Mouse (Mus musculus) MEL (cell line): ENCODE results near the gene Hsdl2. TPM values are rescaled to one million over a fixed set of nuclear protein-coding genes. Genes with fewer than 3 reads are reported as not detected.

ENCODE experiments used
- DNase-seq: peaks from one replicate; pipeline ENCODE4 v3.0.0; 2011; ENCODE audit warnings: low read depth, low spot score
- H3K27ac ChIP-seq: 2 replicates; pipeline ENCODE4 v1.5.1; 2012; ENCODE audit warnings: low read depth, mild to moderate bottlenecking, control low read depth, low read length, moderate library complexity; ENCODE audit not compliant: control insufficient read depth
- H3K27me3 ChIP-seq, 2 experiments: fragments of 150-350 bp in 1 of 2; sonication (generic) in 1 of 2; 2 replicates each; pipeline ENCODE4 v1.6.1; 2012; ENCODE audit warnings: low read length in 2 of 2, mild to moderate bottlenecking in 2 of 2, improper control_type of control experiment in 1 of 2, moderate library complexity in 1 of 2; ENCODE audit not compliant: insufficient read depth in 2 of 2, control insufficient read depth in 1 of 2
- H3K36me3 ChIP-seq, 2 experiments: 2 replicates each; pipeline ENCODE4 v1.6.1; 2012 to 2014; ENCODE audit warnings: low read length in 2 of 2, improper control_type of control experiment in 1 of 2, inconsistent platforms in 1 of 2, mild to moderate bottlenecking in 1 of 2; ENCODE audit not compliant: insufficient read depth in 2 of 2, control insufficient read depth in 1 of 2
- H3K4me1 ChIP-seq, 2 experiments: fragments of 150-350 bp in 1 of 2; sonication (generic) in 1 of 2; 2 replicates each; pipeline ENCODE4 v1.6.1; 2012; ENCODE audit warnings: low read length in 2 of 2, improper control_type of control experiment in 1 of 2, mild to moderate bottlenecking in 1 of 2; ENCODE audit not compliant: insufficient read depth in 2 of 2, control insufficient read depth in 1 of 2
- H3K4me3 ChIP-seq, 2 experiments: fragments of 150-350 bp in 1 of 2; sonication (generic) in 1 of 2; 2 replicates each; pipeline ENCODE4 v1.5.1; 2012; ENCODE audit warnings: low read depth in 2 of 2, low read length in 2 of 2, mild to moderate bottlenecking in 2 of 2, moderate library complexity in 2 of 2, control low read depth in 1 of 2, improper control_type of control experiment in 1 of 2; ENCODE audit not compliant: control insufficient read depth in 1 of 2, insufficient read depth in 1 of 2
- H3K79me2 ChIP-seq: 2 replicates; pipeline ENCODE4 v1.6.1; 2012; ENCODE audit warnings: mild to moderate bottlenecking, low read length, moderate library complexity; ENCODE audit not compliant: control insufficient read depth, poor library complexity, insufficient read depth
- H3K9ac ChIP-seq: 2 replicates; pipeline ENCODE4 v1.6.1; 2012; ENCODE audit warnings: low read depth, mild to moderate bottlenecking, control low read depth, low read length, moderate library complexity; ENCODE audit not compliant: control insufficient read depth, poor library complexity, severe bottlenecking
- H3K9me3 ChIP-seq: fragments of 150-350 bp; sonication (generic); replicated peaks from 2 replicates; pipeline ENCODE4 v1.6.1; 2012; ENCODE audit warnings: mild to moderate bottlenecking, low read length, improper control_type of control experiment, moderate library complexity; ENCODE audit not compliant: insufficient read depth
- CHD1 ChIP-seq: IDR thresholded peaks from 2 replicates; pipeline ENCODE4 v1.6.1; 2012; ENCODE audit warnings: low read depth, mild to moderate bottlenecking, inconsistent platforms, low read length, improper control_type of control experiment
- CHD2 ChIP-seq: IDR thresholded peaks from 2 replicates; pipeline ENCODE4 v1.6.1; 2011; ENCODE audit warnings: low read length, improper control_type of control experiment
- ELF1 ChIP-seq: IDR thresholded peaks from 2 replicates; pipeline ENCODE4 v1.6.1; 2014; ENCODE audit warnings: low read depth, mild to moderate bottlenecking, inconsistent platforms, low read length, improper control_type of control experiment, moderate library complexity
- EP300 ChIP-seq, 2 experiments: IDR thresholded peaks; 2 replicates each; pipeline ENCODE4 v1.6.1; 2011; ENCODE audit warnings: improper control_type of control experiment in 2 of 2, low read length in 2 of 2, low read depth in 1 of 2, mild to moderate bottlenecking in 1 of 2
- HCFC1 ChIP-seq: IDR thresholded peaks from 2 replicates; pipeline ENCODE4 v1.6.1; 2012; ENCODE audit warnings: low read depth, mild to moderate bottlenecking, inconsistent platforms, low read length, improper control_type of control experiment, moderate library complexity
- MYB ChIP-seq: IDR thresholded peaks from 2 replicates; pipeline ENCODE4 v1.6.1; 2011; ENCODE audit warnings: mild to moderate bottlenecking, low read depth, low read length, improper control_type of control experiment
- MYC ChIP-seq: IDR thresholded peaks from 2 replicates; pipeline ENCODE4 v1.6.1; 2011; ENCODE audit warnings: low read depth, mild to moderate bottlenecking, low read length, improper control_type of control experiment, moderate library complexity
- POLR2A ChIP-seq, 2 experiments: IDR thresholded peaks; 2 replicates each; pipeline ENCODE4 v1.6.1; 2011 to 2012; ENCODE audit warnings: low read length in 2 of 2, mild to moderate bottlenecking in 2 of 2, control low read depth in 1 of 2, improper control_type of control experiment in 1 of 2, low read depth in 1 of 2, moderate library complexity in 1 of 2; ENCODE audit not compliant: control insufficient read depth in 1 of 2, insufficient read depth in 1 of 2, poor library complexity in 1 of 2
- RCOR1 ChIP-seq: IDR thresholded peaks from 2 replicates; pipeline ENCODE4 v1.6.1; 2012; ENCODE audit warnings: low read depth, mild to moderate bottlenecking, inconsistent platforms, low read length, improper control_type of control experiment
- USF1 ChIP-seq: IDR thresholded peaks from 2 replicates; pipeline ENCODE4 v1.6.1; 2014; ENCODE audit warnings: low read depth, mild to moderate bottlenecking, inconsistent platforms, low read length, improper control_type of control experiment, moderate library complexity
- ZKSCAN1 ChIP-seq: IDR thresholded peaks from 2 replicates; pipeline ENCODE4 v1.6.1; 2012; ENCODE audit warnings: low read depth, mild to moderate bottlenecking, inconsistent platforms, low read length, improper control_type of control experiment, moderate library complexity
- ZNF384 ChIP-seq: IDR thresholded peaks from 2 replicates; pipeline ENCODE4 v1.6.1; 2012; ENCODE audit warnings: low read depth, mild to moderate bottlenecking, inconsistent platforms, low read length, improper control_type of control experiment
- polyA plus RNA-seq, 2 experiments: library from polyadenylated mRNA; stranded (reverse) in 1 of 2; unstranded in 1 of 2; fragments of >175 nt in 1 of 2; fragments of >200 nt in 1 of 2; gene quantifications; 2 replicates each; pipeline versions ENCODE4 v1.2.1 to v1.2.4; 2012; ENCODE audit warnings: low replicate concordance in 2 of 2, low read depth in 1 of 2; ENCODE audit not compliant: insufficient read length in 2 of 2, insufficient read depth in 1 of 2, missing spikeins in 1 of 2
- total RNA-seq: library from RNA; depleted of rRNA; stranded (reverse); fragments of 300-350 nt; gene quantifications from 2 replicates; pipeline ENCODE4 v1.2.3, GENCODE M21; 2012

The Hsdl2 gene
- total and polyA plus RNA-seq, 3 experiments, result 8.4 to 15.0 TPM; not detected in 1

DNA sequence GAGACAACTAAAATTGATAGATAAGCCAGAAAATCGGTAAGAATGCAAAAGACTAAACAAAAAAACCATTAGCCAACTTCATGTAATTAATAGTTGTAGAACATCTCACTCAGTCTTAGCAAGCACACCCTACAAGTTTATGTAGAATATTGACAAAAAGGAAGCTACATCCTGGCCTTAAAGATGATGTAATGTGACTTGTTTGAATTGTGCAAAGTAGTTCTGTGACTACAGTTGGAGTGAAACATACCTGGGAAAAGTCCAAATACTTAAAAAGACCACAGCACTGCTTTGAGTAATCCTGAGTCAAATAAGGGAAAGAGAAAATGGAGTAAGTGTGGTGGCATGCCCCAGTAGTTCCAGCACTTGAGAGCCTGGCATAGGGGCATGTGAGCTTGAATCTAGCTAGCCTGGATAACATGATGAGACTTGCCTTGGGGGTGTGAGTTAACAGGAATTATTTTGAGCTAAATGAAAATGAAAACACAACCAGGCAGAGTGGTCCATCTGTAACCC, 70.9 kb downstream of the Hsdl2 start:
- H3K36me3 ChIP-seq, result peaks cover 0 to 8% of the 10 kb centered on the region in 2 experiments; a peak in 2 of 4 replicates
- H3K79me2 ChIP-seq, result no peaks in the 10 kb centered on the region
- no peak overlapping the region for H3K9ac ChIP-seq
- no peak overlapping the region for H3K4me3 ChIP-seq
- no peak overlapping the region for H3K27ac ChIP-seq
- no peaks in the 10 kb centered on the region for H3K9me3 ChIP-seq
- no peaks in the 10 kb centered on the region for H3K27me3 ChIP-seq
- no peak for DNase-seq
- no peak for TF ChIP-seq MYB
- 0 out of 4 replicates have a peak, but pooled peaks cover 4 to 5% of the 10 kb centered on the region in 2 experiments for H3K4me1 ChIP-seq

DNA sequence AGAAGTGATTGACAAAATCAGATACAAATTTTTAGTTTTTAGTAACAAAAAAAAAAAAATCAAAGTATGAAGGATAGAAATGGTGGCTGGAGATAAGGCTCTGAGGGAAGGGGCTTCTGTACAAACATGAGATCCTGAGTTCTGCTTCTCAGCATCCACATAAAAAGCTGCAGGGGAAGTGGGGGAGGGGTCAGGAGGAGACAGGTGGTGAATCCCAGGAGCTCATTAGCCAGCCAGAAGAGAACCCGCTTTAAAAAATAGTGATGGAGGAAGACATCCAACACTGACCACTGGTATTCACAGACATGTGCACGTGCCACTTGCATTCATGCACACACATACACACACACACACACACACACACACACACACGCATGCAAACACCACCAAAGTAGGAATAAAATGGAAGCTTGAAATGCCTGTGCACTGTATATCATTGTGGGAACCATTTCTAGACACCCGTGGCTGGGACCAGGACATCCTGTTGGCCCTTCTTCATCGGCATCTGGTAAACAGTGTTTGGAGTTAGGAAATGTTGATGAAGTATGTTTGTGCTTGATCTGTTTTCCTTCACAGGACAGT, 74.8 kb downstream of the Hsdl2 start:
- H3K27me3 ChIP-seq, result no peaks in the 10 kb centered on the region
- H3K4me3 ChIP-seq, result no peak overlapping the region
- no peak overlapping the region for H3K27ac ChIP-seq
- no peak for DNase-seq
- no peaks in the 10 kb centered on the region for H3K36me3 ChIP-seq
- H3K9ac ChIP-seq, result no peak overlapping the region
- H3K4me1 ChIP-seq, result no peaks in the 10 kb centered on the region
- no peaks in the 10 kb centered on the region for H3K9me3 ChIP-seq
- TF ChIP-seq RCOR1, result no peak
- no peak for TF ChIP-seq ZKSCAN1
- no peak for TF ChIP-seq POLR2A (IDR thresholded peaks at IDR 0.05; ENCODE audit: control insufficient read depth in 1 of 2, insufficient read depth in 1 of 2, low read depth in 1 of 2, low read length in 2 of 2, poor library complexity in 1 of 2)
- TF ChIP-seq HCFC1, result no peak
- no peak for TF ChIP-seq CHD1
- TF ChIP-seq ELF1, result no peak
- TF ChIP-seq EP300 (IDR thresholded peaks at IDR 0.05; ENCODE audit: low read depth in 1 of 2, low read length in 2 of 2), result no peak
- no peak for TF ChIP-seq ZNF384
- H3K79me2 ChIP-seq, result 0 out of 2 replicates have a peak, but pooled peaks cover 1% of the 10 kb centered on the region

DNA sequence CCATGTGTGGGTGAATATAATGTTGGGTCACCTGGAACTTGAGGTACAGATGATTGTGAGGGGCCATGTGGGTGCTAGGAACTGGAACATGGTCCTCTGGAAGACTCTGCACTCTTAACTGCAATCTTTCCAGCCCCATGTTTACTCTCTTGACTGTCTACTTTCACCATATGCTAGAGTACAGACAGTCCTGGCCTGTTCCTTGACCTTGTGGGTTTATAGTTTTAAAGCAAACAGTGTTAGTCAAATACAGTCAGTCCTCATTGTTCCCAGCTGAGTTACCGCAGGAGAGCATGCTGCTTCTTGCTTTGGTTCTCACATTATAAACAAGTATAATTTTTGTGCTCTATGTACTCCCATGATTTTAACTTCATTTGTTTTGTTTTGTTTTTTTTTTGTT, 80.8 kb downstream of the Hsdl2 start:
- no peaks in the 10 kb centered on the region for H3K27me3 ChIP-seq
- TF ChIP-seq CHD2, result no peak
- TF ChIP-seq ZKSCAN1, result no peak
- TF ChIP-seq ELF1, result no peak
- TF ChIP-seq MYC, result no peak
- no peak for TF ChIP-seq USF1
- 0 out of 2 replicates have a peak, but pooled peaks cover 1% of the 10 kb centered on the region for H3K79me2 ChIP-seq
- no peak overlapping the region for H3K27ac ChIP-seq
- H3K4me1 ChIP-seq, result peaks cover 8 to 12% of the 10 kb centered on the region in 2 experiments; a peak in 3 of 4 replicates
- no peak for DNase-seq
- H3K9me3 ChIP-seq, result no peaks in the 10 kb centered on the region
- no peak overlapping the region for H3K9ac ChIP-seq
- H3K4me3 ChIP-seq, result no peak overlapping the region
- peaks cover 0 to 5% of the 10 kb centered on the region in 2 experiments; a peak in 2 of 4 replicates for H3K36me3 ChIP-seq
